Mouse (Mus musculus) CH12.LX (cell line): Measurements from ENCODE around the gene Khdc1a. TPM values are rescaled to one million over a fixed set of nuclear protein-coding genes. Genes with fewer than 3 reads are reported as not detected.

Experiments
- DNase-seq: peaks from one replicate; pipeline ENCODE4 v3.0.0-alpha.2; 2013; ENCODE audit errors: extremely low read depth
- H3K27ac ChIP-seq: 2 replicates; pipeline ENCODE4 v1.5.1; 2012; ENCODE audit warnings: low read depth, mild to moderate bottlenecking, control low read depth, moderate library complexity; ENCODE audit not compliant: insufficient read depth
- H3K27me3 ChIP-seq: replicated peaks from 2 replicates; pipeline ENCODE3; 2012; ENCODE audit warnings: inconsistent platforms
- H3K36me3 ChIP-seq, 2 experiments: replicated peaks in 1 of 2; 2 replicates each; pipeline versions ENCODE3 to v1.6.1; 2012; ENCODE audit warnings: inconsistent platforms in 1 of 2, low read length in 1 of 2, mild to moderate bottlenecking in 1 of 2, mixed read lengths in 1 of 2, moderate library complexity in 1 of 2; ENCODE audit not compliant: control insufficient read depth in 1 of 2, insufficient read depth in 1 of 2
- H3K4me1 ChIP-seq, 2 experiments: 2 replicates each; pipeline ENCODE4 v1.6.1; 2012; ENCODE audit warnings: inconsistent platforms in 1 of 2, moderate library complexity in 1 of 2; ENCODE audit not compliant: insufficient read depth in 2 of 2, control insufficient read depth in 1 of 2
- H3K4me2 ChIP-seq: 2 replicates; pipeline ENCODE4 v1.6.1; 2012; ENCODE audit warnings: low read depth, mild to moderate bottlenecking, control low read depth; ENCODE audit not compliant: poor library complexity, insufficient read depth, severe bottlenecking
- H3K4me3 ChIP-seq, 3 experiments: fragments of 150-350 bp in 1 of 3; sonication (generic) in 1 of 3; replicated peaks in 1 of 3; 2 replicates each; pipeline versions ENCODE3 to v1.5.1; 2011 to 2012; ENCODE audit warnings: low read depth in 2 of 3, low read length in 2 of 3, mild to moderate bottlenecking in 2 of 3, moderate library complexity in 2 of 3, control low read depth in 1 of 3, improper control_type of control experiment in 1 of 3, inconsistent platforms in 1 of 3, mixed read lengths in 1 of 3; ENCODE audit not compliant: poor library complexity in 1 of 3
- H3K79me2 ChIP-seq: replicated peaks from 2 replicates; pipeline ENCODE4 v1.6.1; 2012; ENCODE audit warnings: mild to moderate bottlenecking, moderate library complexity; ENCODE audit not compliant: control insufficient read depth, poor library complexity, insufficient read depth, severe bottlenecking; ENCODE audit errors: extremely low read depth
- H3K9ac ChIP-seq: 2 replicates; pipeline ENCODE4 v1.6.1; 2012; ENCODE audit warnings: low read depth, mild to moderate bottlenecking, control low read depth, moderate library complexity; ENCODE audit not compliant: insufficient read depth
- H3K9me3 ChIP-seq: replicated peaks from 2 replicates; pipeline ENCODE3; 2012; ENCODE audit warnings: low read length, inconsistent platforms, mixed read lengths
- CTCF ChIP-seq, 2 experiments: IDR thresholded peaks in 1 of 2; conservative IDR thresholded peaks in 1 of 2; 2 replicates each; pipeline ENCODE4 v1.5.1; 2011 to 2012; ENCODE audit warnings: low read depth in 2 of 2, low read length in 2 of 2, improper control_type of control experiment in 1 of 2, inconsistent platforms in 1 of 2, mild to moderate bottlenecking in 1 of 2, moderate library complexity in 1 of 2
- E2F4 ChIP-seq: IDR thresholded peaks from 2 replicates; pipeline ENCODE4 v1.6.1; 2011; ENCODE audit warnings: low read depth, low read length, improper control_type of control experiment; ENCODE audit not compliant: insufficient replicate concordance
- EP300 ChIP-seq: IDR thresholded peaks from 2 replicates; pipeline ENCODE4 v1.6.1; 2011; ENCODE audit warnings: low read length, improper control_type of control experiment
- HCFC1 ChIP-seq: IDR thresholded peaks from 2 replicates; pipeline ENCODE4 v1.6.1; 2012; ENCODE audit warnings: low read depth, mild to moderate bottlenecking, inconsistent platforms, low read length, improper control_type of control experiment
- JUN ChIP-seq: IDR thresholded peaks from 2 replicates; pipeline ENCODE4 v1.6.1; 2011; ENCODE audit warnings: low read depth, mild to moderate bottlenecking, low read length, improper control_type of control experiment, moderate library complexity; ENCODE audit not compliant: insufficient read depth
- JUND ChIP-seq: conservative IDR thresholded peaks from 2 replicates; pipeline ENCODE4 v1.6.1; 2011; ENCODE audit warnings: low read depth, low read length, improper control_type of control experiment
- MAX ChIP-seq: IDR thresholded peaks from 2 replicates; pipeline ENCODE4 v1.6.1; 2011; ENCODE audit warnings: low read length, improper control_type of control experiment
- MAZ ChIP-seq: IDR thresholded peaks from 2 replicates; pipeline ENCODE4 v1.6.1; 2012; ENCODE audit warnings: low read depth, mild to moderate bottlenecking, inconsistent platforms, low read length, improper control_type of control experiment, moderate library complexity
- MEF2A ChIP-seq: IDR thresholded peaks from 2 replicates; pipeline ENCODE4 v1.6.1; 2014; ENCODE audit warnings: low read depth, mild to moderate bottlenecking, inconsistent platforms, low read length, improper control_type of control experiment, borderline replicate concordance
- NELFE ChIP-seq: IDR thresholded peaks from 2 replicates; pipeline ENCODE4 v1.6.1; 2011; ENCODE audit warnings: low read depth, low read length, improper control_type of control experiment
- POLR2A ChIP-seq: IDR thresholded peaks from 2 replicates; pipeline ENCODE4 v1.6.1; 2011; ENCODE audit warnings: low read depth, mild to moderate bottlenecking, improper control_type of control experiment, low read length
- POLR2AphosphoS2 ChIP-seq: IDR thresholded peaks from 2 replicates; pipeline ENCODE4 v1.6.1; 2011; ENCODE audit warnings: low read depth, low read length, improper control_type of control experiment
- SMC3 ChIP-seq: IDR thresholded peaks from 2 replicates; pipeline ENCODE4 v1.6.1; 2011; ENCODE audit warnings: low read depth, low read length, improper control_type of control experiment
- TBP ChIP-seq: conservative IDR thresholded peaks from 2 replicates; pipeline ENCODE4 v1.6.1; 2011; ENCODE audit warnings: low read depth, low read length, improper control_type of control experiment
- TCF12 ChIP-seq: IDR thresholded peaks from 2 replicates; pipeline ENCODE4 v1.6.1; 2014; ENCODE audit warnings: low read depth, mild to moderate bottlenecking, inconsistent platforms, low read length, improper control_type of control experiment
- USF1 ChIP-seq: IDR thresholded peaks from 2 replicates; pipeline ENCODE4 v1.6.1; 2014; ENCODE audit warnings: low read depth, mild to moderate bottlenecking, inconsistent platforms, low read length, improper control_type of control experiment
- USF2 ChIP-seq: conservative IDR thresholded peaks from 2 replicates; pipeline ENCODE4 v1.6.1; 2011; ENCODE audit warnings: low read depth, low read length, improper control_type of control experiment
- ZC3H11A ChIP-seq: IDR thresholded peaks from 2 replicates; pipeline ENCODE4 v1.6.1; 2012; ENCODE audit warnings: low read depth, mild to moderate bottlenecking, inconsistent platforms, low read length, improper control_type of control experiment
- ZMIZ1 ChIP-seq: IDR thresholded peaks from 2 replicates; pipeline ENCODE4 v1.6.1; 2012; ENCODE audit warnings: low read depth, mild to moderate bottlenecking, inconsistent platforms, low read length, improper control_type of control experiment
- ZNF384 ChIP-seq: IDR thresholded peaks from 2 replicates; pipeline ENCODE4 v1.6.1; 2012; ENCODE audit warnings: low read depth, low read length, improper control_type of control experiment, inconsistent platforms
- dilution Hi-C: fragments of 300-500 bp; cut with MboI; formaldehyde crosslinking; loops from 2 replicates; pipeline ENCODE4 v1.14.3; 2020; ENCODE audit warnings: low sequenced_read_pairs; ENCODE audit not compliant: extremely low pct_unique_long_range_greater_than_20kb, extremely low pct_ligation_motif_present
- in situ Hi-C: fragments of 300-500 bp; cut with MboI; formaldehyde crosslinking; loops from 3 replicates; pipeline ENCODE4 v1.14.3; 2019; ENCODE audit warnings: low sequenced_read_pairs, low pct_ligation_motif_present, low pct_unique_long_range_greater_than_20kb, mixed read lengths
- polyA plus RNA-seq: library from polyadenylated mRNA; unstranded; fragments of >175 nt; gene quantifications from 2 replicates; pipeline ENCODE4 v1.2.1, GENCODE M21; 2012; ENCODE audit warnings: low read depth; ENCODE audit not compliant: insufficient read length
- total RNA-seq, 2 experiments: library from RNA; depleted of rRNA; stranded (reverse); fragments of 300-350 nt in 1 of 2; fragments of >200 nt in 1 of 2; gene quantifications; 2 replicates each; pipeline ENCODE4 v1.2.3; 2012 to 2014

Khdc1a gene
- total and polyA plus RNA-seq, 3 experiments = not detected

GRCm38 (mm10) chr1:21314336-21314735 lies 35.1 kb upstream of the Khdc1a start:
- Histone ChIP-seq H3K4me2 (no peak overlapping the region), H3K4me3 (no peak overlapping the region), H3K9me3 (no peaks in the 10 kb centered on the region), H3K79me2 (no peaks in the 10 kb centered on the region), H3K4me1 (no peaks in the 10 kb centered on the region), H3K27me3 (no peaks in the 10 kb centered on the region), H3K9ac (no peak overlapping the region), H3K36me3 (no peaks in the 10 kb centered on the region), H3K27ac (no peak overlapping the region)
- dilution Hi-C loops (no loop called here), in situ Hi-C loops (no loop called here)
- TF ChIP-seq EP300 (no peak), NELFE (no peak), SMC3 (no peak), MEF2A (no peak)
- DNase-seq = no peak

- H3K9me3 ChIP-seq = no peaks in the 10 kb centered on the region
- no peaks in the 10 kb centered on the region for H3K27me3 ChIP-seq
Observed at GRCm38 (mm10) chr1:21315756-21316155, 33.7 kb upstream of the Khdc1a start.

GRCm38 (mm10) chr1:21316305-21316704 lies 33.1 kb upstream of the Khdc1a start:
- no peaks in the 10 kb centered on the region for H3K79me2 ChIP-seq
- no peaks in the 10 kb centered on the region for H3K4me1 ChIP-seq
- no peaks in the 10 kb centered on the region for H3K36me3 ChIP-seq
- TF ChIP-seq ZC3H11A (no peak), JUND (no peak), ZMIZ1 (no peak), POLR2A (no peak), CTCF (conservative IDR thresholded peaks at IDR 0.05 in 1 of 2, IDR thresholded peaks at IDR 0.05 in 1 of 2; ENCODE audit: low read depth in 2 of 2, low read length in 2 of 2) (no peak), MEF2A (no peak), E2F4 (no peak), USF1 (no peak), POLR2AphosphoS2 (no peak), TCF12 (no peak), HCFC1 (no peak), USF2 (no peak), JUN (no peak), MAZ (no peak), SMC3 (no peak), ZNF384 (no peak), NELFE (no peak), TBP (no peak)
- DNase-seq = no peak
- H3K27me3 ChIP-seq = no peaks in the 10 kb centered on the region
- no peak overlapping the region for H3K4me3 ChIP-seq
- H3K27ac ChIP-seq = no peak overlapping the region
- dilution Hi-C loops (no loop called here), in situ Hi-C loops (no loop called here)
- H3K9me3 ChIP-seq = no peaks in the 10 kb centered on the region
- H3K4me2 ChIP-seq = no peak overlapping the region
- no peak overlapping the region for H3K9ac ChIP-seq

More at GRCm38 (mm10) chr1:21315756-21316155, 33.7 kb upstream of the Khdc1a start:
- dilution Hi-C loops = no loop called here
- no peak overlapping the region for H3K27ac ChIP-seq
- in situ Hi-C loops = no loop called here
- no peak for DNase-seq
- TF ChIP-seq USF2 (no peak), MAX (no peak), JUN (no peak), TBP (no peak), ZC3H11A (no peak)
- H3K4me2 ChIP-seq = no peak overlapping the region
- H3K4me1 ChIP-seq = no peaks in the 10 kb centered on the region
- no peaks in the 10 kb centered on the region for H3K79me2 ChIP-seq
- H3K36me3 ChIP-seq = no peaks in the 10 kb centered on the region
- H3K4me3 ChIP-seq = no peak overlapping the region
- H3K9ac ChIP-seq = no peak overlapping the region
